ENCODE assay signal across 27 mouse cellular contexts in the genomic region with DNA sequence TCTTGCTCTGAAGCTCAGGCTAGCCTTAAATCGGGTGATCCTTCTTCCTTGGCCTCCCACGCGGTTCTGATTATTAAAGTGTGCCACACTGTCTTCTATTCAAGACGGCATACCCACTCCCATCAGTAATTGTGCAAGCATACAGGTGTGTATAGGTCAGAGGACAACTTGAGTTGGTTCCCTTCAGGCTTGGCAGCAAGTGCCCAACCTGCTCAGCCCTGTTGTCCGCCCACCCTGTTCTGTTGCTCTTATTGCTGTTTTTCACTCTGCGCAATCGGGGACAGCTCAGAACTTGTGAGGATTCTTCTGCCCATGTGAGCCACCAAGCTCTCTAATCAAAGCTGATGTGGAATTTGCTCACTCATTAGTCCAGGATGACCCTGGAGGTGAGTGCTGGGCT. TPM values are rescaled to one million over a fixed set of nuclear protein-coding genes. Genes with fewer than 3 reads are reported as not detected.
"Had no signal": no experiment of that assay in that cellular context is flagged by ENCODE, and none has a peak within 500 bp of the region (broad histone marks: within the 10 kb centered on the region; RNA-seq: fewer than 3 reads in every experiment).

No protein-coding gene starts in this region.

- DNase-seq: heart, postnatal 10 days; heart, postnatal 14 days; heart, postnatal 36 days; heart, postnatal 4 days; kidney, adult 11 months; kidney, adult 18-20 months; kidney, adult 2 months; kidney, adult 8-10 months; kidney, adult 9 months; kidney, postnatal 10 days; kidney, postnatal 14 days; kidney, postnatal 25 days; kidney, postnatal 36 days; kidney, postnatal 4 days; layer of hippocampus, adult 9-11 months; layer of hippocampus, postnatal 36 days had no signal

RNA-seq across cellular contexts. Expression of a gene that starts 12.8 kb away (rescaled TPM):
- total RNA-seq: hematopoietic stem cell, adult 5-6 weeks had no signal

RNA-seq across cellular contexts. Expression of a gene that starts 24.0 kb away (rescaled TPM):
- total RNA-seq: heart, postnatal 10 days; heart, postnatal 14 days; heart, postnatal 25 days; heart, postnatal 36 days; heart, postnatal 4 days; hematopoietic stem cell, adult 5-6 weeks; hindbrain, postnatal 0 days; layer of hippocampus, adult 18-20 months; layer of hippocampus, adult 2 months; layer of hippocampus, postnatal 10 days; layer of hippocampus, postnatal 14 days; layer of hippocampus, postnatal 25 days; layer of hippocampus, postnatal 36 days; left cerebral cortex, adult 18-20 months; left cerebral cortex, adult 2 months had no signal

RNA-seq across cellular contexts. Expression of a gene that starts 24.0 kb away (rescaled TPM):
- total RNA-seq: heart, postnatal 10 days; heart, postnatal 14 days; heart, postnatal 25 days; heart, postnatal 36 days; heart, postnatal 4 days; hematopoietic stem cell, adult 5-6 weeks; hindbrain, postnatal 0 days; layer of hippocampus, adult 18-20 months; layer of hippocampus, adult 2 months; layer of hippocampus, adult 8-10 months; layer of hippocampus, postnatal 10 days; layer of hippocampus, postnatal 14 days; layer of hippocampus, postnatal 25 days; layer of hippocampus, postnatal 36 days; left cerebral cortex, adult 18-20 months; left cerebral cortex, adult 2 months had no signal
